Mouse (Mus musculus) heart, embryonic 10.5 days (tissue): Measurements from ENCODE around the gene Mas1. TPM values are rescaled to one million over a fixed set of nuclear protein-coding genes. Genes with fewer than 3 reads are reported as not detected.

Experiments used
- DNase-seq: peaks from one replicate; pipeline ENCODE4 v3.0.0-alpha.2; 2017; ENCODE audit warnings: low spot score
- H3K27ac ChIP-seq: fragments of 300-500 bp; sonication (generic); 2 replicates; pipeline ENCODE4 v1.5.1; 2016; ENCODE audit warnings: mild to moderate bottlenecking
- H3K27me3 ChIP-seq: fragments of 300-500 bp; sonication (generic); 2 replicates; pipeline ENCODE4 v1.6.1; 2016; ENCODE audit warnings: mild to moderate bottlenecking; ENCODE audit not compliant: poor library complexity, insufficient read depth, severe bottlenecking
- H3K36me3 ChIP-seq: fragments of 300-500 bp; sonication (generic); 2 replicates; pipeline ENCODE4 v1.6.1; 2016; ENCODE audit warnings: mild to moderate bottlenecking, moderate library complexity
- H3K4me1 ChIP-seq: fragments of 300-500 bp; sonication (generic); 2 replicates; pipeline ENCODE4 v1.6.1; 2016; ENCODE audit warnings: mild to moderate bottlenecking
- H3K4me3 ChIP-seq: fragments of 300-500 bp; sonication (generic); 2 replicates; pipeline ENCODE4 v1.5.1; 2016; ENCODE audit warnings: mild to moderate bottlenecking, moderate library complexity
- H3K9me3 ChIP-seq: fragments of 300-500 bp; sonication (generic); 2 replicates; pipeline ENCODE4 v1.6.1; 2016; ENCODE audit warnings: mild to moderate bottlenecking, moderate library complexity
- WGBS: fragments of 180-500 bp; shearing (Covaris S2); methylation state at CpG from one replicate; pipeline ENCODE4 v1.1.7; 2016; 5-methylcytosine and 5-hydroxymethylcytosine counted together
- polyA plus RNA-seq: library from polyadenylated mRNA; unstranded; fragments of >200 nt; fragmentation: Nextera tagmentation; extraction: Ambion mirVana; gene quantifications from 2 replicates; pipeline ENCODE4 v1.2.1, GENCODE M21; 2016

Gene Mas1
- polyA plus RNA-seq, 1 experiment from 2014 or later, result 0.30 TPM

DNA sequence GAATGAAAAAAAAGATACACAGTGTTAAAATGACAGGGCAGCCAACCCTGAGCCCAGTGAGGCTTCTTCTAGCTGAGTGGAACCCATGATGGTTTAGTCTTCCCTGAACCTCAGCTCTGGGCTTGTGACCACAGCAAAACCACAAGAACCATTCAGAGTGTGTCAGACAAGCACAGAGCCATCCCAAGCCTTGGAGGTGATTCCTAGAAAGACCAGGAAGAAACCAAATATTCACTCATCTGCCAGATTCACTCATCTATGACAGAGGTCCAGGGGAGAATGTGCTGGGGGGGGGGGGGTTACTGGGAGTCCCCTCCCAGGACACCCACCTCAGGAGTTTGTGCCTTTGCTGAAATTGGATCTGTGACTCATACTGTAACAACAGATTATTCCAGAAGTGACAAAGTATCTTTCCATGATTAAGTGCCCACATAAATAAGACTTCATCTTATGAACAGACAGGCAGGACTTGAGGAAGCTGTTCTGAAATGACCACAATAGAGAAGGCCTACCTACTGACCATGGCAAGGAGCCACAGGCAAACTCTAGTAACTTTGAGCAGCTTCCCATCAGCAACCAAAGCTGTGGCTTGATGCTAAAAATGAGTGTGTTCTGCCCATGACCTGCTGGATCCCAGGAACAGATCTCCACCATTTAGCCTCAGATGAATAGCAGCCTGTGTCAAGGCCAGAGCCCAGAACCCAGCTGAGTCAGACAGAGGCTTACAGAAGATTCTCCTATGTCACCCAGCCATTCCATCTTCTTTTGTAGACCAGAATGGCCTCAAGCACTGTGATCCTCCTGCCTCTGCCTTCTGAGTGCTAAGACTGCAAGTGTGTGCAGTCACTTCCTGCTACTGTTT lies 63.1 kb downstream of the Mas1 start:
- Histone ChIP-seq H3K4me1 (peaks cover 22% of the 10 kb centered on the region), H3K27ac (peak overlapping the region; percentile 25; the same call in 1 of the 2 replicates), H3K27me3 (no peaks in the 10 kb centered on the region), H3K4me3 (no peak overlapping the region), H3K36me3 (peaks cover 14% of the 10 kb centered on the region; the same call in 1 of the 2 replicates), H3K9me3 (no peaks in the 10 kb centered on the region)
- DNase-seq, result peak; percentile 46

- no peaks in the 10 kb centered on the region for H3K9me3 ChIP-seq
- H3K4me1 ChIP-seq, result peaks cover 26% of the 10 kb centered on the region
- H3K27ac ChIP-seq, result 0 out of 2 replicates have a peak overlapping the region, but pooled peaks have one; percentile 47
- H3K27me3 ChIP-seq, result no peaks in the 10 kb centered on the region
- H3K4me3 ChIP-seq, result no peak overlapping the region
- 64% methylated on average over 9 of the region's 9 CpGs for WGBS
- peaks cover 23% of the 10 kb centered on the region for H3K36me3 ChIP-seq
- peak; percentile 73 for DNase-seq
These were observed 65.9 kb downstream of the Mas1 start for GRCm38 (mm10) chr17:12801861-12802540.

GRCm38 (mm10) chr17:12799368-12800275 lies 68.3 kb downstream of the Mas1 start:
- Histone ChIP-seq H3K27ac (peak overlapping the region; percentile 83), H3K9me3 (no peaks in the 10 kb centered on the region), H3K4me3 (no peak overlapping the region), H3K4me1 (peaks cover 43% of the 10 kb centered on the region), H3K36me3 (peaks cover 33% of the 10 kb centered on the region), H3K27me3 (no peaks in the 10 kb centered on the region)
- WGBS, result 63% methylated on average over 12 of the region's 12 CpGs
- peak; percentile 77 for DNase-seq

DNA sequence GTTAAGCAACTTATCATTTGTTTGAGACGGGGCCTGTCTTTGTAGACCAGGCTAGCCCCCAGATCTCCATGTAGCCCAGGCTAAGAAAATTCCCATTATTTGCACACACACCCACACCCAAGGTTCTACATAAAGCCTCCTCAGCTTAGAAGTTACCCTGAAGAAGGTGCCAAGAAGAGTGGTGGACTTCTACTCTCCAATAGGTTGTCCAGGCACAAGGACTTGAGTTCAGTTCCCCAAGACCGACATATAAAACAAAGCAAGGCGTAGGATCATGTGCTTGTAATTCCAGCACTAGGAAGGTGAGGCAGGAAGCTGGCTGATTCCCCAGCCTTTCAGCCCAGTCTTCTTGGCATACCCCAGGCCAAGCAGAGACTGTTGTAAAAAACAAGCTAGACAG lies 69.4 kb downstream of the Mas1 start:
- peak; percentile 57 for DNase-seq
- H3K27me3 ChIP-seq, result no peaks in the 10 kb centered on the region
- 86% methylated on average over 3 of the region's 3 CpGs for WGBS
- peaks cover 40% of the 10 kb centered on the region for H3K36me3 ChIP-seq
- H3K4me3 ChIP-seq, result no peak overlapping the region
- H3K9me3 ChIP-seq, result no peaks in the 10 kb centered on the region
- peaks cover 53% of the 10 kb centered on the region for H3K4me1 ChIP-seq
- peak overlapping the region; percentile 83 for H3K27ac ChIP-seq

DNA sequence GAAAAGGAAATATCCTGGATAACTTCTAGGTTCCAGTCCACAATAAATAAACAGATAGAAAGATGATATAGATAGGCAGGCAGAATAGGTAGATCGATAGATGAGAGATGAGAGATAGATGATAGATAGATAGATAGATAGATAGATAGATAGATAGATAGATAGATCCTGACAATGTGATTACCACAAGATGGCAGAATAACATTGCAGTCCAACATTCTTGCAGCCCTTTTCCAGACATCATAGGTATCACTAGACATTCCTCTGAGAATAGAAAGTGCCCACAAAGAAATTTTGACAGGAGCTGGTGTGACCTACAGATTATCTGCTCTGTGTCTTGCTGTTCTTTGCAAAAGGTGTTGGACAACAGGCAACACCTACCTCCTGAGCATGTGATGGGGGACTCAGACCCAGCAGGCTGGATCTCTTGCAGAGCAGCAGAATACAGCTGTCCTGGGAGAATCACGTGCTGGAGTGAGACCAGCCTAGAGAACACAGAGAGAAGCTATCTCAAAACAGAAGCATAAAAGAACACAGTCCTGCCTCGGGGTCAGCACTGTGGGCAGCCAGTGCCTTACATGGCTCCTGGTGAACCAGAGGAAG lies 70.4 kb downstream of the Mas1 start:
- WGBS, result 52% methylated on average over 3 of the region's 3 CpGs
- Histone ChIP-seq H3K9me3 (no peaks in the 10 kb centered on the region), H3K4me1 (peaks cover 61% of the 10 kb centered on the region), H3K36me3 (peaks cover 40% of the 10 kb centered on the region), H3K4me3 (no peak overlapping the region), H3K27me3 (no peaks in the 10 kb centered on the region), H3K27ac (peak overlapping the region; percentile 88)
- no peak for DNase-seq

- 61% methylated on average over 3 of the region's 3 CpGs for WGBS
- no peak for DNase-seq
- peaks cover 70% of the 10 kb centered on the region for H3K4me1 ChIP-seq
- H3K9me3 ChIP-seq, result no peaks in the 10 kb centered on the region
- H3K36me3 ChIP-seq, result peaks cover 34% of the 10 kb centered on the region
- H3K27me3 ChIP-seq, result no peaks in the 10 kb centered on the region
- no peak overlapping the region for H3K4me3 ChIP-seq
- peak overlapping the region; percentile 88; the same call in 1 of the 2 replicates for H3K27ac ChIP-seq
These were observed 71.3 kb downstream of the Mas1 start for GRCm38 (mm10) chr17:12796633-12797032.

- Histone ChIP-seq H3K36me3 (peaks cover 40% of the 10 kb centered on the region), H3K4me1 (peaks cover 81% of the 10 kb centered on the region), H3K9me3 (no peaks in the 10 kb centered on the region), H3K27ac (peak overlapping the region; percentile 88), H3K27me3 (no peaks in the 10 kb centered on the region), H3K4me3 (no peak overlapping the region)
- DNase-seq, result no peak
- WGBS, result 33% methylated on average over 8 of the region's 8 CpGs
These were observed 74.1 kb downstream of the Mas1 start for GRCm38 (mm10) chr17:12793660-12794406.

DNA sequence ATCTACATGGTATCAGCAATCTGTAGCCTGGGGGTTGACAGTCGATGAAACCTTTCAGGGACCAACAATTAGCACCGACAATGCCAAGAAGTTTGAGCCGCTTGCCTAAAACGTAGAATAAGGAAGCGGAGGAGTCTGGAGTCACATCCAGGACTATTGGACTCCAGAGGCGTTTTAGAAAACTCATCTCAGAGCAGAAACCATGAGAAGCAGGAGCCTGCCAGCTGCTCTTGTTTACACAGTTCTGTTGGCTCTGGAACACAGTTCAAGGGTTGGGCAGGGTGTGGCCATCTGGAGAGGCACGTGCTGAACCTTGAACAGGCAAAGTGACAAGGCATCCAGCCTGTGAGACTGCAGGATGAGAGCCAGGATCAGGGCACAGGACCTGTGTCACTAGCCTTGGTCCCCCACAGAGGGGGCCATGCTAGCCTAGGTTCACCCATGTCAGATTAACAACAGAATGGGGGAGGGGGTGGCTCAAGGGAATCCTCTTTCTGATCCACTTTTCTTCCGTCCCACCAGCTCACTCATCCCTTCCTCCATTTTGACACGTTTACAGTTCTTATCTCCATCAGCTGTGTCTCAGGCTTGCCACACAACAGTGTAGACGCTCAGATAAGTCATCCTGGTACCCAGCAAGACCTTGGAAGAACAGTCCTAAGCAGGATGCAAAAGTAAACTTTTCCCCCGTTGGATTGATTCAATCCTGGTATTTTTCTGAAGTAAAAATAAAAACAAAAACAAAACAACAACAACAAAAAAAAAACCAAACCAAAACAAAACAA lies 75.3 kb downstream of the Mas1 start:
- no peak for DNase-seq
- peaks cover 41% of the 10 kb centered on the region for H3K36me3 ChIP-seq
- H3K27ac ChIP-seq, result peak overlapping the region; percentile 88
- H3K4me1 ChIP-seq, result peaks cover 69% of the 10 kb centered on the region
- WGBS, result 51% methylated on average over 11 of the region's 11 CpGs
- H3K27me3 ChIP-seq, result no peaks in the 10 kb centered on the region
- H3K9me3 ChIP-seq, result 0 out of 2 replicates have a peak, but pooled peaks cover 4% of the 10 kb centered on the region
- no peak overlapping the region for H3K4me3 ChIP-seq

- Histone ChIP-seq H3K27ac (peak overlapping the region; percentile 88), H3K27me3 (no peaks in the 10 kb centered on the region), H3K36me3 (peaks cover 50% of the 10 kb centered on the region), H3K9me3 (0 out of 2 replicates have a peak, but pooled peaks cover 4% of the 10 kb centered on the region), H3K4me1 (peaks cover 65% of the 10 kb centered on the region), H3K4me3 (0 out of 2 replicates have a peak overlapping the region, but pooled peaks have one; percentile 15)
- WGBS, result 19% methylated on average over 4 of the region's 4 CpGs
- DNase-seq, result no peak
These were observed 76.5 kb downstream of the Mas1 start for GRCm38 (mm10) chr17:12791420-12791819.

- Histone ChIP-seq H3K27me3 (no peaks in the 10 kb centered on the region), H3K27ac (peak overlapping the region; percentile 88), H3K36me3 (peaks cover 50% of the 10 kb centered on the region), H3K4me1 (peaks cover 62% of the 10 kb centered on the region), H3K9me3 (0 out of 2 replicates have a peak, but pooled peaks cover 4% of the 10 kb centered on the region), H3K4me3 (0 out of 2 replicates have a peak overlapping the region, but pooled peaks have one; percentile 15)
- WGBS, result 18% methylated on average over 5 of the region's 5 CpGs
- no peak for DNase-seq
These were observed 76.9 kb downstream of the Mas1 start for GRCm38 (mm10) chr17:12791079-12791406.
